Mouse (Mus musculus) stomach, postnatal 0 days (tissue): ENCODE results near the gene Taf8. TPM values are rescaled to one million over a fixed set of nuclear protein-coding genes. Genes with fewer than 3 reads are reported as not detected.

Source experiments
- ATAC-seq: fragments of 200-750 bp; cut with Nextera tagmentation; 2 replicates; pipeline ENCODE4 v1.8.0; 2017; ENCODE audit not compliant: low FRiP score, low TSS enrichment
- DNase-seq: peaks from one replicate; pipeline ENCODE4 v3.0.0-alpha.2; 2016; ENCODE audit warnings: low spot score
- H3K27ac ChIP-seq: fragments of 300-500 bp; sonication (generic); replicated peaks from 2 replicates; pipeline ENCODE4 v1.5.1; 2014; ENCODE audit warnings: mild to moderate bottlenecking, control low read depth
- H3K27me3 ChIP-seq: fragments of 300-500 bp; sonication (generic); 2 replicates; pipeline ENCODE4 v1.6.1; 2014; ENCODE audit warnings: low read length; ENCODE audit not compliant: control insufficient read depth, insufficient read depth
- H3K36me3 ChIP-seq: fragments of 300-500 bp; sonication (generic); 2 replicates; pipeline ENCODE4 v1.6.1; 2014; ENCODE audit warnings: low read length, mixed read lengths; ENCODE audit not compliant: control insufficient read depth, insufficient read depth
- H3K4me1 ChIP-seq: fragments of 300-500 bp; sonication (generic); replicated peaks from 2 replicates; pipeline ENCODE4 v1.6.1; 2014; ENCODE audit warnings: antibody characterized with exemption; ENCODE audit not compliant: control insufficient read depth, insufficient read depth
- H3K4me2 ChIP-seq: fragments of 300-500 bp; sonication (generic); replicated peaks from 2 replicates; pipeline ENCODE4 v1.6.1; 2014; ENCODE audit warnings: low read depth, mild to moderate bottlenecking, control low read depth, moderate library complexity
- H3K4me3 ChIP-seq: fragments of 300-500 bp; sonication (generic); 2 replicates; pipeline ENCODE4 v1.5.1; 2014; ENCODE audit warnings: low read depth, low read length, control low read depth
- H3K9ac ChIP-seq: fragments of 300-500 bp; sonication (generic); 2 replicates; pipeline ENCODE4 v1.6.1; 2014; ENCODE audit warnings: mild to moderate bottlenecking, low read length, control low read depth, mixed read lengths
- H3K9me3 ChIP-seq: fragments of 300-500 bp; sonication (generic); 2 replicates; pipeline ENCODE4 v1.6.1; 2016; ENCODE audit warnings: low read length; ENCODE audit not compliant: control insufficient read depth
- CTCF ChIP-seq: IDR thresholded peaks from 2 replicates; pipeline ENCODE4 v1.5.1; 2016; ENCODE audit warnings: antibody characterized with exemption, low read depth, mild to moderate bottlenecking, moderate library complexity
- EP300 ChIP-seq: optimal IDR thresholded peaks from 2 replicates; pipeline ENCODE3; 2016; ENCODE audit warnings: antibody characterized with exemption
- WGBS: fragments of 180-500 bp; shearing (Covaris S2); extraction: QIAGEN DNeasy Blood & Tissue Kit; methylation state at CpG from one replicate; pipeline ENCODE4 v1.1.7; 2014; 5-methylcytosine and 5-hydroxymethylcytosine counted together
- polyA plus RNA-seq: library from polyadenylated mRNA; unstranded; fragments of >200 nt; fragmentation: Nextera tagmentation; extraction: Ambion mirVana; gene quantifications from 2 replicates; pipeline ENCODE4 v1.2.1, GENCODE M21; 2015

Taf8 gene
- polyA plus RNA-seq, 1 experiment from 2014 or later: 11.0 TPM

DNA sequence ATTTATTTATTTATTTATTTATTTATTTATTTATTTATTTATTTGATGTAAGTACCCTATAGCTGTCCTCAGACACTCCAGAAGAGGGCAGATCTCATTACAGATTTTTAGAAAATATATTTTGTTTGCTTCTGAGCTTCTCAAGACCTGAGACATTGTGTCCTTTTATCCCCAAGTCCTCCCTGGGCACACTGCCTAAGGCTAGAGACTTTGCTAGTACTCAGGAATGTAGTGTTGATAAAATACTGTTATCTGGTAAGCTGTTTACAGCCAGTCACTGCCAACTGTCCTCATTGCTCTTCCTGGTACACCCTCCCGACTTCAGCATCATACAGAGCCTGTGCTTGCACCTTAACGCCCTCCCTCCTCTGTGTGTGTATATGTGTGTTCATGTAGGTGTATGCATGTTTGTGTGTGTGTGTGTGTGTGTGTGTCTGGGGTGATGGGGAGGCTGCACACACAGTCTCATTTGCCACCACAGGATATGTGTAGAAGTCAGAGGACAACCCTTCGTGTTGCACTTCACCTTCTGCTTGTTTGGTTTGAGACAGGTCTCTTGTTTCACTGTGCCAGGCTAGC, 42.7 kb downstream of the Taf8 start:
- no peak for TF ChIP-seq EP300
- no peak for TF ChIP-seq CTCF
- DNase-seq (no peak), ATAC-seq (no peak)
- no peaks in the 10 kb centered on the region for H3K27me3 ChIP-seq
- H3K4me2 ChIP-seq: no peak overlapping the region
- no peak overlapping the region for H3K4me3 ChIP-seq
- no peak overlapping the region for H3K27ac ChIP-seq
- H3K9ac ChIP-seq: no peak overlapping the region
- no peaks in the 10 kb centered on the region for H3K9me3 ChIP-seq
- 42% methylated on average over 3 of the region's 3 CpGs for WGBS
- no peaks in the 10 kb centered on the region for H3K36me3 ChIP-seq
- H3K4me1 ChIP-seq: 0 out of 2 replicates have a peak, but pooled peaks cover 3% of the 10 kb centered on the region

DNA sequence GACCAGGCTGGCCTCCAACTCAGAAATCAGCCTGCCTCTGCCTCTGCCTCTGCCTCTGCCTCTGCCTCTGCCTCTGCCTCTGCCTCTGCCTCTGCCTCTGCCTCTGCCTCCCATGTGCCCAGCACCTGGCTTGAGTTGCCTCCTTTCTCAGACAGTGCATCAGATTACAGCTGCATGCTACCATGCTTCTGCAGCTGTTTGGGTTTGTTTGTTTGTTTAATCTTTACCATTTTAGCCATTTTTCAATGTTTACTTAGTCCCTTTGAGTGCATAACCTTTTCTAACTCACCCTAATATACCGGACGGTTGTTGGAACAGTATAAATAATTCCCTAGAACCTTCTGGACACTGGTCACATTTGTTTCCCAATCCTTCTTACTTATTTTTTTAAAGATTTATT, 43.2 kb downstream of the Taf8 start:
- 61% methylated on average over 2 of the region's 2 CpGs for WGBS
- Histone ChIP-seq H3K9me3 (no peaks in the 10 kb centered on the region), H3K27me3 (no peaks in the 10 kb centered on the region), H3K4me1 (0 out of 2 replicates have a peak, but pooled peaks cover 3% of the 10 kb centered on the region), H3K27ac (no peak overlapping the region), H3K4me2 (no peak overlapping the region), H3K36me3 (no peaks in the 10 kb centered on the region), H3K4me3 (no peak overlapping the region), H3K9ac (no peak overlapping the region)
- no peak for TF ChIP-seq CTCF
- TF ChIP-seq EP300: no peak
- DNase-seq (no peak), ATAC-seq (no peak)

DNA sequence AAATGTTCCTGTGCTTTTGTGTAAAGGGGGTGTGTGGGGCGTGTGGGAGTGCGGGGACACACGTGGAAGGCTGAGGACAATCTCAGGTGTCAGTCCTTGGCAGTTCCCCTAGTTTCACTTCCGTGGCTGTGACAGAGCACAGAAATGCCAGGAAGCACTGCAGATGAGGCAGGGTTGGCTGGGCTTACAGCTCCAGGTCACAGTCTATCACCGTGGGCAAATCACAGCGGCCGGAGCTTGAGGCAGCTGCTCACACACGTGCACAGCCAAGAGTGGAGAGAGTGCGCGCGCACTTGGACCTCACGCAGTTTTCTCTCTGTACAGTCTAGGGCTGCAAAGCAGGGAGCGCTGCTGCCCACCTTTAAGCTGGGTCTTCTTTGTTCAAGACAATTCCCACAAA, 43.8 kb downstream of the Taf8 start:
- H3K36me3 ChIP-seq: no peaks in the 10 kb centered on the region
- no peaks in the 10 kb centered on the region for H3K27me3 ChIP-seq
- no peak for TF ChIP-seq EP300
- no peak for TF ChIP-seq CTCF
- H3K27ac ChIP-seq: no peak overlapping the region
- ATAC-seq: no peak
- H3K9me3 ChIP-seq: no peaks in the 10 kb centered on the region
- H3K4me3 ChIP-seq: no peak overlapping the region
- H3K9ac ChIP-seq: no peak overlapping the region
- 0 out of 2 replicates have a peak, but pooled peaks cover 3% of the 10 kb centered on the region for H3K4me1 ChIP-seq
- WGBS: 70% methylated on average over 13 of the region's 13 CpGs
- no peak overlapping the region for H3K4me2 ChIP-seq
- DNase-seq: peak; percentile 13

DNA sequence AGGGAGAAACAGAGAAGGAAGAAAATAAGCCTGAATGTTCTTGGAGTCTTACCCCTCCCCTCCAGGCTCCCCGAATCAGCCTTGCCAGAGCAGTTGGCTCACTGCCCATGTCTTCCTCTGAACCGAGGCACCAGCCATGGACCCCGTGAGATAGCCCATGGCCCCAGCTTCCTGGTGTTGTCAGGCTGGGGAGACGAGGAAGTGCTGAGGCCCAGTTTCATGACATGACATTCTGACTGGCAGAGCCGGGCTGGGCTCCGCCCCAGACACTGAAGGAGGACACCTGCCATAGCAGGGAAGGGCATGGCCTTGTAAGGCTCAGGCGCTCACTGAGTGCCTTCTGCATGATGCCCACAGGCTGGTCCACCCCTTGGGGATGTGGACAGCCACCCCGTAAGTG, 47.4 kb downstream of the Taf8 start:
- Histone ChIP-seq H3K4me1 (peaks cover 11% of the 10 kb centered on the region), H3K27me3 (no peaks in the 10 kb centered on the region), H3K9ac (no peak overlapping the region), H3K27ac (peak overlapping the region; percentile 0; the same call in 1 of the 2 replicates), H3K4me2 (no peak overlapping the region), H3K36me3 (no peaks in the 10 kb centered on the region), H3K4me3 (no peak overlapping the region), H3K9me3 (no peaks in the 10 kb centered on the region)
- no peak for TF ChIP-seq EP300
- no peak for TF ChIP-seq CTCF
- ATAC-seq: peak; percentile 25; the same call in 1 of the 2 replicates
- DNase-seq: peak; percentile 52
- WGBS: 39% methylated on average over 8 of the region's 8 CpGs

DNA sequence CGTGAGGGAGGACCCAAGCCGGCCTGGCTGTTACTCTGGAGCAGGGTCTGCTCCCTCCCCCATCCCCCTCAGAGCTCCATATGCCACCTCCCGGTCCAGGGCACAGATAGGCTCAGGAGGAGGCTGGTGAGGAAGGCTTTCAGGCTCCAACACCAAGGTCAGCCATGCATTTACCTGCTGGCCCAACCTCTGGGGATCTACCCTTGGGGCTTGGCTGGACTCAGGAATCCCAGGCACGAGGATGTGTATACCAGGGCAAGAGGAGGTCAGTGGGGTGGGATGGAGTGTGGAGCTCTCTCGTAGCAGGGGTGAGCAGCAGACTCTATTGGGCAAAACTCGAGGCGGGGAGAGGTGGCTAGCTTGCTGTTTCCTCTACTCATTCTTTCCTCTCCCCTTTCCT, 49.2 kb downstream of the Taf8 start:
- Histone ChIP-seq H3K9me3 (no peaks in the 10 kb centered on the region), H3K36me3 (no peaks in the 10 kb centered on the region), H3K4me1 (peaks cover 14% of the 10 kb centered on the region), H3K4me2 (no peak overlapping the region), H3K4me3 (no peak overlapping the region), H3K27me3 (no peaks in the 10 kb centered on the region), H3K27ac (peak overlapping the region; percentile 40; the same call in 1 of the 2 replicates), H3K9ac (no peak overlapping the region)
- no peak for TF ChIP-seq EP300
- no peak for TF ChIP-seq CTCF
- DNase-seq (peak; percentile 19), ATAC-seq (no peak)
- 44% methylated on average over 7 of the region's 7 CpGs for WGBS

DNA sequence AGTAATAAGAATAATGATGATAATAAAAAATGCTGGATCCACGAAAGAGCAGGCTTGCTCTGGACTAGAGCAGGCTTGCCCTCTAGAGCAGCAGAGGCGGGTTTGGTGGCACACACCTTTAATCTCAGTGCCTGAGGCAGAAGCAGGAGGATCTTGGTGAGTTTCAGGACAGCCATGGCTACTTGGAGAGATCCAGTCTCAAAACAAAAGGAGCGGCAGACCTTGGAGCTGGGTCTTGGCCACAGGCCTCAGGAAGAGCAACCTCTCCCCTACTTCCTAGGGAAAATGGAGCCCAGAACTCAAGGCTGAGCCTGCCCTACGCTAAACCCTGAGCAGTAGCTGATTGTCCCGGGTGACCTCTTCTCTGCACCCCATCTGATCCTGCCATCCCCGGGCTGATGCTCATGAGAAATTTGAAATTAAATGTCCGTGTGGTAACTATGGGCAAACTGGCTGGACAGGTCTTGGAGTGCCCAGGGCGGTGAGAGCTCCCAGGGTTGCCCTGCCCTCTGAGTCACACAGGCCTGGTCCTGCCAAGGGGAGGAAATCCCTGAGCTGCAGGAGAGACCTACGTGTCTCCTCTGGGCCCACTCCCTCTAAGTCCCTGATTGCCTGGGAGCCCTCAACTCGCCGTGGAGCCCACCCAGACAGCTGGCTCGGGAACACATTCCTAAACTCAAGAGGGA, 51.1 kb downstream of the Taf8 start:
- no peak overlapping the region for H3K4me2 ChIP-seq
- H3K27ac ChIP-seq: peak overlapping the region; percentile 87
- H3K36me3 ChIP-seq: no peaks in the 10 kb centered on the region
- no peak for TF ChIP-seq EP300
- no peak for TF ChIP-seq CTCF
- no peaks in the 10 kb centered on the region for H3K9me3 ChIP-seq
- no peak overlapping the region for H3K4me3 ChIP-seq
- ATAC-seq: peak; percentile 85
- H3K9ac ChIP-seq: 0 out of 2 replicates have a peak overlapping the region, but pooled peaks have one; percentile 36
- WGBS: 42% methylated on average over 12 of the region's 12 CpGs
- peaks cover 14% of the 10 kb centered on the region for H3K4me1 ChIP-seq
- DNase-seq: peak; percentile 88
- no peaks in the 10 kb centered on the region for H3K27me3 ChIP-seq
